Mouse (Mus musculus) splenic B cell, adult 2 months (primary cell): ENCODE data around the gene Eya2.

ENCODE experiments used
- DNase-seq: peaks from one replicate; pipeline ENCODE4 v3.0.0-alpha.2; 2011; ENCODE audit warnings: low read depth, low spot score
- H3K27me3 ChIP-seq: 2 replicates; pipeline ENCODE4 v1.6.1; 2012; ENCODE audit warnings: mild to moderate bottlenecking, low read length, moderate library complexity, mixed read lengths; ENCODE audit not compliant: control insufficient read depth, poor library complexity, insufficient read depth, severe bottlenecking
- H3K36me3 ChIP-seq: 2 replicates; pipeline ENCODE4 v1.6.1; 2012; ENCODE audit warnings: mild to moderate bottlenecking, low read length, moderate library complexity, mixed read lengths; ENCODE audit not compliant: control insufficient read depth, poor library complexity, insufficient read depth, severe bottlenecking

The Eya2 gene

GRCm38 (mm10) chr2:165651031-165651430, 56.2 kb downstream of the Eya2 start:
- DNase-seq = no peak
- no peaks in the 10 kb centered on the region for H3K27me3 ChIP-seq

DNA sequence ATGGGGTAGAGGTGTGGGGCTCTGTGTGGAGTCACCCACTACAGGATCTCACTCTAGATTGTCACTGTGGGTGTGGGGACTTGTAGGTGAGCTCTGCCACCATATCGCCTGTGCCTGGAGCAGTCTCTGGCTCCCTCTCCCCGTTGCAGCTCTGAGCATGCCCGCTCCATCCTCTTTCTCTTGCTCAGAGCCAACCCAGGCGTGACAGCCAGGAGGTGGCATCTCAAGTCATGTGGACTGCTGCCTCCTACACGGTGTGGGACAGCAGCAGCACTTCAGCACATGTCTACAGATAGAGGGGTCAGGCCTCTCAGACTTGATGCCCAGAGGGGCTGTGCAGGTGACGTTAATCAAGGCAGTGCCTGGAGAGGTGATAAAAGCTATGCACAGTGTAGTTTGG, 57.4 kb downstream of the Eya2 start:
- peak; percentile 36 for DNase-seq
- Histone ChIP-seq H3K27me3 (no peaks in the 10 kb centered on the region), H3K36me3 (no peaks in the 10 kb centered on the region)

More at GRCm38 (mm10) chr2:165651031-165651430, 56.2 kb downstream of the Eya2 start:
- no peaks in the 10 kb centered on the region for H3K36me3 ChIP-seq

GRCm38 (mm10) chr2:165653001-165653921, 58.4 kb downstream of the Eya2 start:
- no peaks in the 10 kb centered on the region for H3K36me3 ChIP-seq
- no peaks in the 10 kb centered on the region for H3K27me3 ChIP-seq
- peak; percentile 68 for DNase-seq

DNA sequence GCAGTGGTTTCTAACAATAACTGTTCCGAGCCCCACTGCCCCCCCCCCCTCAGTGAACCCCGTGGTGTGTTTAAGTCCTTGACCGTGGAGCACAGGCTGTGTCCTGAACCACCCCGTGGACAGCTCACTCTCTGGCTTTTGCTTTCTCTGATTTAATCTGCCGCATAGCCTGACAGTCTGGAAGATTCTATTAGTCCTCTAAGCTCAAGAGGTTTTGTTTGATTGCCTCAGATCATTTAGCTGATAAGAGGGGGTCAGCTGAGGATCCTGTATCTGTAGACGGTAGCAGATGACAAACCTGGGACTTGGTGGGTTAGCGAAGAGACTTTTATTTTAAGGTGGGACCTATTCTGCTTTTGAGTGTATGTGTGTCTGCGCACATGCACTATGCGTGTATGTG, 59.3 kb downstream of the Eya2 start:
- H3K36me3 ChIP-seq = no peaks in the 10 kb centered on the region
- no peaks in the 10 kb centered on the region for H3K27me3 ChIP-seq
- no peak for DNase-seq

GRCm38 (mm10) chr2:165654696-165655491, 60.1 kb downstream of the Eya2 start:
- Histone ChIP-seq H3K27me3 (no peaks in the 10 kb centered on the region), H3K36me3 (no peaks in the 10 kb centered on the region)
- peak; percentile 61 for DNase-seq

- no peaks in the 10 kb centered on the region for H3K27me3 ChIP-seq
- no peak for DNase-seq
- H3K36me3 ChIP-seq = no peaks in the 10 kb centered on the region
Measured at GRCm38 (mm10) chr2:165656541-165656940, 61.7 kb downstream of the Eya2 start.

GRCm38 (mm10) chr2:165656956-165657355, 62.1 kb downstream of the Eya2 start:
- Histone ChIP-seq H3K27me3 (no peaks in the 10 kb centered on the region), H3K36me3 (no peaks in the 10 kb centered on the region)
- no peak for DNase-seq

DNA sequence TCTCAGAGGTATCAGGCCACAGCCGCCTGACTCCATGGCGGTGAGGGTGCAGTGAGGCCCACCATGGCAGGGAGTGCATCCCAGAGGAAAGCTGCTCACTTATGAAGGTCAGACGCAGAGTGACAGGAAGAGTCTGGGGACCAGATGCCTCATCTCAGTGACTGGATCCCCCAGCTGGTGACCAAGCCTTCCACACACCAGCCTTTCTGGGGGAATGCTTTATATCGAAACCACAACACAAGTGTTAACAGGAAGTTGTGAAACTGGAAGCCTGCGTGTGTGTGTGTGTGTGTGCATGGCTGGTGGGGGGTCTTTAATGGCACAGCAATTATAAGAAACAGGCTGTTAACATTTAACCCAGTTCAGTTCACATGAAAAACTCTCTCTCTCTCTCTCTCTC, 64.7 kb downstream of the Eya2 start:
- Histone ChIP-seq H3K27me3 (no peaks in the 10 kb centered on the region), H3K36me3 (no peaks in the 10 kb centered on the region)
- DNase-seq = no peak

DNA sequence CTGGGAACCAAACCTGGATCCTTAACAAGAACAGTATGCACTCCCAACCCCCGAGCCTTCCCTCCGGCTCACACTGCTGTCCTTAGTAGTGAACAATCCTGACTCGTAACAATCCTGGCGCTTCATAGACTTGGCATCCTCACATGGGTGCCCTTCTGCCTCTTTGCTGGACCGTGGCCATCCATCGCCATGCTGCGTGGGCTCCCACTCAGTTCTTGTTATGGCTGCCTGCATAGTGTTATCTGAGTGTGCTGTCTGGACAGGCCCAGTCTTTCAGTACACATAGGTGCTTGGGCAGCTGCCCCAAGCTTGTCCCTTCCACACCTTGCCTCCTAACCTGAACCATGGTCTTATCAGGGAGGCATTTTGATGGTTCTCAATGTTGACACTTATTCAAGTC, 68.4 kb downstream of the Eya2 start:
- H3K36me3 ChIP-seq = no peaks in the 10 kb centered on the region
- DNase-seq = no peak
- H3K27me3 ChIP-seq = no peaks in the 10 kb centered on the region

- Histone ChIP-seq H3K27me3 (no peaks in the 10 kb centered on the region), H3K36me3 (no peaks in the 10 kb centered on the region)
- no peak for DNase-seq
Measured at GRCm38 (mm10) chr2:165664648-165665047, 69.8 kb downstream of the Eya2 start.

- no peaks in the 10 kb centered on the region for H3K36me3 ChIP-seq
- DNase-seq = no peak
- H3K27me3 ChIP-seq = no peaks in the 10 kb centered on the region
Measured at GRCm38 (mm10) chr2:165665176-165665575, 70.3 kb downstream of the Eya2 start.

DNA sequence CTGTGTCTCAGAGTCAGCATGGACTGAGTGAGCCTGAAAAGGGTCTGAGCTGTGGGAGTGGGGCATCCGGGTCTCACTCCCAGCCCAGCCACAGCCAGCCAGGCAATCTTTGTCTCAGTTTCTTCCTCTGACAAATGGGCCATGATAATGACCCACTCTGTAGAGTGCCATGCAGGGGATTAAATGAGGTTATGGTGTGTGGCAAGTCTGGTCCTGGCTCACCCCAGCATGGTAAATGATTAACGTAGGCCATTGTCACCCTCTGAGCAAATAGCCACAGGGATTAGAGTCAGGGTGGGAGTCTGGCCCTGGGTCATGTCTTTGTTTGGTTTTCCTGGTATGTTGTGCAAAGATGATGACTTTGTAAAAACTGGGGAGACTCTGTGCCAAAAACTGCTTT, 72.3 kb downstream of the Eya2 start:
- no peaks in the 10 kb centered on the region for H3K27me3 ChIP-seq
- H3K36me3 ChIP-seq = no peaks in the 10 kb centered on the region
- no peak for DNase-seq

- no peaks in the 10 kb centered on the region for H3K27me3 ChIP-seq
- H3K36me3 ChIP-seq = no peaks in the 10 kb centered on the region
- no peak for DNase-seq
Measured at GRCm38 (mm10) chr2:165682719-165683118, 87.9 kb downstream of the Eya2 start.

DNA sequence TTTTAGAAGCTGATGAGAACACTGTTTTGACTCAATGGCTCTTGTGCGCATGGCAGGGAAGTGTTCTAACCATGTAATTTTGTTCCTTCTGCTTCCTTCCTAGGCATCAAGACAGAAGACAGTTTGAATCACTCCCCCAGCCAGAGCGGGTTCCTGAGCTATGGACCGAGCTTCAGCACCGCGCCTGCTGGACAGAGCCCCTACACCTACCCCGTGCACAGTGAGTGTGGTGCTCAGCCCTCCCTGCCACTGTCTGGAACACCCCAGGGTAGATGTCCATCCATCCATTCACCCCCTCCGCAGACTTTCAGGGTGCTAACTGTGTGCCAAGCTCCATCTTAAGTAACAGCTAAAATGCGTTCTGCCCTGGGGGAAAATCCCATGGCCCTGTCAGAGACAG, 92.7 kb downstream of the Eya2 start:
- no peak for DNase-seq
- no peaks in the 10 kb centered on the region for H3K27me3 ChIP-seq
- no peaks in the 10 kb centered on the region for H3K36me3 ChIP-seq

DNA sequence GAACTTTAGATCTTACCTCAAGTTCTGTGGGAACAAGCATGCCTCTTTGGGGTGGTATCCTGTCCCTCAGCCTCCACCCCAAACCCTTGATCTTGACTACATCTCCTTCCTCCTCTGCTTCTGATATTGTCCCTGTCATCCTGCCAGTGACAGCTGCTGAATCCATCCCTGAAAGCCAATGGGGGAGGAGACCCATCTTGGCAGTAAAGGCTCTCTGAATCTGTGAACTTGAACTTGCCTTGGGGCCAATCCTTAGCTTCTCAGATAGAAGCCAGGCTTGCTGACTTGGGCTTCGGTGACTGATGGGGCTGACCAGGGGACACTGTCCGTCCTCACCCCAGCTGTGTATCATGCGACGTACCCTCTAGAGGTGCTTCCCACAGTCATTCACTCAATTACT, 94.1 kb downstream of the Eya2 start:
- Histone ChIP-seq H3K27me3 (no peaks in the 10 kb centered on the region), H3K36me3 (no peaks in the 10 kb centered on the region)
- no peak for DNase-seq
